Mouse (Mus musculus): ENCODE results near the gene Frmd4a. TPM values are rescaled to one million over a fixed set of nuclear protein-coding genes. Genes with fewer than 3 reads are reported as not detected.

Frmd4a gene
- total RNA-seq, 2 experiments from 2014 or later, result 42.2 to 75.6 TPM

DNA sequence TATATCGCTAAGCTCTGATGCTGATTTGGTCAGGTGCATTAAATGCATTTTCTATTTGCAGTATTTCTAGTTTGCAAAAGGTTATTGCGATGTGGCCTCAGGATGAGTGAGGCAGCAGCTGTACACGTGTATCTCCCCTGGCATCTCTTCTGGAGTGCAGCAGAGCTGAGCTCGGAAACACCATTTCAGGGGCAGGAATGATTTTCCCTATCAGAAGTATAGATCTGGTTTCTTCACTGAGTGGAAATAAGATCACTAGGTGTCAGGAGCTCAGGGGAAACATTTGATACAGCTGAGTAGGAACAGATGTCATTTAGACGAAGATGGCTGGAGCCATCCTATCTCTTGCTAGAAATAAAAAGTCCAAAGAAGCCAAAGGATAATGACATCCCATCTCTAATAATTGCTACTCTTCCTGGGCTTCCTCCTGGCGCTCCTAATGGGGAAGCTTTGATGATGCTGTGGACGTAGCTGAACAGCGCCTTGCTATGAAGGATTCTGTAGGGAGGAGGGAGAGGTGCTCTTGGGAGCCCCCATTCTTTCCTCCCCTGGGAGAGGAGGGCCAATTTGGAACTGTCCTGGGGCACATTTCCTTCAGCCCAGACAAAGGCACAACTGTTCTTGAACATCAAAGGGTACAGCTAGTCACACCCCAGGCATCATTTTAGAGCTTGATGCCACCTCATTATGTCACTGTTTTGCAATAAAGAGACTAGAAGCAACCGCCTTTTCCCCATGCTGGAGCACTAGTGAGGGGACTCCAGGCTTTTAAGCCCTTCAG lies 102.4 kb downstream of the Frmd4a start:
- DNase-seq (ENCODE audit: low spot score in 2 of 2), result no peak
- intact Hi-C loops (cut with DNase I), result no loop called here

DNA sequence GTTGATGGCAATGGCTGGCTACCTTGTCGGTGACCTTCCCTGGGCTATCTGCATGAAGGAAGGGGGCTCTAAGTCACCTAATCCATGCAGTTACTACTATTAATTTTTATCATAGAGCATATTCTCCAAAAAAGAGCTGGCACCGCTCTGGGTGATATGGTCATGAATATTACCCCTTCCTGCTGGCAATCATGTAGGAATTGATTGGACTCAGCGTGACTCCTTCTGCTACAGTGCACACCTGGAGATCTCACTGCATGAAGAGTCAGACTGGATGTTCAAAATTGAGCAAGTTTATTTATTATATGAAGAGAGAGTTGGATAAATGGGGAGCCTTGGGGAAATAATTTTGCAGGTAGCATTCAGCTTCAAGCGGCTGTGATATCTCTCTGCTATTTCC lies 113.7 kb downstream of the Frmd4a start:
- intact Hi-C loops (cut with DNase I), result no loop called here

DNA sequence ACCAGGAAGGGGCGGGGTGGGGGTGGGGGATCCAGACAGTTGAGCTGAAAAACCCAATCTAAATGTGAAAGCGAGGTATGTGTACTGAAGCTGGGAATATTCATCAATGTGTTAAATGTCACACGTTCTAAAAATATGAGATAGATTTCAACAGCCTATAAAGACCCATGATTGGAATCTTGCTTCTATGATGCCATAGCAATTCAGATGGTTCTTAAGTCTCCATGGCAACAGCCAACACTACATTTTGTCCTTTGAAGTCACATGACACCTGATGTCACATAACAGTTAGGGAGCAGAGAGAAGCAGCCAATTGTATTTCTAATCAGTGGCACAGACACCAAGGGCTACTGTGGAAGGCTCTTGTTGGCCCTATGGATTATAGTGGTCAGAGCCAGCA lies 120.0 kb downstream of the Frmd4a start:
- no peak for DNase-seq (ENCODE audit: low spot score in 2 of 2)
- intact Hi-C loops (cut with DNase I), result no loop called here

More for the DNA sequence above, 113.7 kb downstream of the Frmd4a start:
- no peak for DNase-seq (ENCODE audit: low spot score in 2 of 2)

DNA sequence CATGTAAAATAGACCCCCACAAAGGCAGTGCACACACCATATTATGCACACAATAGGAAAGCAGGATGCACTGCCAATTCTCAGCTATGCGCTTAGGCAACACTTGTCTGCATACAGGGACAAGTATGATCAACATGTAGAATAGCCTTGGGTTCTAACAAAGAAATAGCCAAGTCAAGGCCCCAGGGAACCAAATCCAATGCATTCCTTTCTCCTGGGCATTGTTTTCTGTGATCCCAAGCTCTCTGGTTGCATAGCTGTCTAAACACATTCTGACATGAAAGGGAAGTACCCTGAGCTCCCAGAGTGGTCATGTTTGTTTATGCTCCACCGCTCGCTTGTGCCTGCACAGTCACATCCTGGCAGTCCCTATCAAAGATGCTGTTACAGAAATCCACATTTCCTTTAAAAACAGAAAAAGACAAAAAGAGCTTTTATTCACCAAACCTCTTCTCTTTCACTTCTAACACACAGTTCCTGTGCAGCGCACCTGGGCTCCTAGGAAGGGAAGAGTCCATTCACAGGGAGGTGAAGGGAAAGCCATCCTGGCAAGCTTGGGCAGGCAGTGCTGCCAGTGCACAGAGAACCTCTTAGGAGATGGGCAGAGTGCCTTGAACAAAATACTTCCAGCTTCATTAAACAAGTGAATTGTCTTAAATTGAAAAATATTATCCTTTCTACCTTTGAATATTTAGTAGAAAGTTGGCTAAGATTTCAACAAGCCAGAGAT lies 124.9 kb downstream of the Frmd4a start:
- intact Hi-C loops (cut with DNase I), result no loop called here
- DNase-seq (ENCODE audit: low spot score in 2 of 2), result no peak

DNA sequence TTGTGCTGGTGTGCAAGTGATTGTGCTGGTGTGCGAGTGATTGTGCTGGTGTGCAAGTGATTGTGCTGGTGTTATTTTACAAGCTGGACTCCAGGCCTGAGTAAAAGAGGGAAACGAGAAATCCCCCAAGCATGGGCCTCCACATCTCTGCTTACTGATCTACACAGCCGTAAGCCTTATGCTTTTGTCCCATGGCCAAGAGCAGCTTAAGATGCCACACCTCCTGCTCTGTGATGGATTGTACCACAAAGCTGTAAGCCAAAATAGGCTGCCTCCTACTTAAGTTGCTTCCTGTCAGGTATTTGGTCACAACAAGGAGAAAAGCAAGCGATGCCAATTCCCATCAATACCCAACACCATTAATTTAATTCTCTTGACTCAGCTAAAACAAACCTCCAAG lies 126.9 kb downstream of the Frmd4a start:
- intact Hi-C loops (cut with DNase I), result no loop called here
- no peak for DNase-seq (ENCODE audit: low spot score in 2 of 2)

DNA sequence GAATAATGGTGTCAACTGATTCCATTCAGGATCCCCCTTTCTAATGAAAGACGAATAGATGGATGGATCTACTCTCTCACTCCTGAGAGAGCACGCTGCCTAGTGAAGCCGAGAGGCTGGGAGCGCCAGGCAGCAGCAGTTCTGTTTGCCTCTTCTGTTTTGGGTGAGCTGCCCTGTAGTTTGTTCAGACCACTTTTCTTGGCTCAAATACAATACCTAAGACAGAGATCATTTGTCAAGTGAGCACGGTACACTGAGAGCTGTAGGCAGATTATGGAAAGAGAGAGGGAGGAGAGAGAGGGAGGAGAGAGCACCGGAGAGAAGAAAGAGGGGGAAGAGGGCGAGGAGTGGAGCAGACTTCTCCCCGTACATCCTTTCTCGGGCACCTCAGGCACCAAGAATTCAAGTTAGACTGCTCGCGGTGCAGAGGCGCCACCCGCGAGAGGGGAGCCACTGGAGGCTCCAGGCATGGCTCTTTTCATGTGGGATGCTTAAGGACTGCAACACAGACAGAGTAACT lies 135.1 kb downstream of the Frmd4a start:
- intact Hi-C loops (cut with DNase I), result loop anchor here (10.0 kb wide), 1 partner anchor 338 kb away; no protein-coding TSS in a partner anchor
- DNase-seq (ENCODE audit: low spot score in 2 of 2), result peak; percentile 17 to 23

DNA sequence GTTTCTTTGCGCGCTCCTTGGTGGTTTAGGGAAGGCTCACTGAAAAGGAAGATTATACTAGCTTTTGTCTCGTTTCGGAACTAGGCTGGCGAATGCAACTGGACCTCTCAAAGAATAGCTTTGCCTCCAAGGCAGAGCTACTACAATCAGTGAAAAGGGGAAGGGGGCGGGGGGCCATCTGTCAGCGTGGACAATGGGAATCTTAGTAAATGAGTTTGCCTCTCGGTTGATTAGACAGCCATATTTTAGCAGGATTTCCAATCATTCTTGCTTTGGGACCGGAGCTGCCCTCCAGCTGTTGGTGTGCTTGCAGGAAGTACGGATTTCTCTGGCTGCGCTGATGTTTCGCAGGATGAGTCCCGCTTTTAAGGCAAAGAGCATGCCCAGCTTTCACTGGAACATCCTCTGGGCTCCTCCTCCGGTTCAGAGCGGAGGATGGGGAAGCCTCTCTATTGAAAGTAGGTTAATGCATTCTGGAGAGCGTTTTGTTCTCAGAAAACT lies 135.7 kb downstream of the Frmd4a start:
- DNase-seq (ENCODE audit: low spot score in 2 of 2), result peak; percentile 30 to 48
- intact Hi-C loops (cut with DNase I), result loop anchor here (10.0 kb wide), 1 partner anchor 338 kb away; no protein-coding TSS in a partner anchor

DNA sequence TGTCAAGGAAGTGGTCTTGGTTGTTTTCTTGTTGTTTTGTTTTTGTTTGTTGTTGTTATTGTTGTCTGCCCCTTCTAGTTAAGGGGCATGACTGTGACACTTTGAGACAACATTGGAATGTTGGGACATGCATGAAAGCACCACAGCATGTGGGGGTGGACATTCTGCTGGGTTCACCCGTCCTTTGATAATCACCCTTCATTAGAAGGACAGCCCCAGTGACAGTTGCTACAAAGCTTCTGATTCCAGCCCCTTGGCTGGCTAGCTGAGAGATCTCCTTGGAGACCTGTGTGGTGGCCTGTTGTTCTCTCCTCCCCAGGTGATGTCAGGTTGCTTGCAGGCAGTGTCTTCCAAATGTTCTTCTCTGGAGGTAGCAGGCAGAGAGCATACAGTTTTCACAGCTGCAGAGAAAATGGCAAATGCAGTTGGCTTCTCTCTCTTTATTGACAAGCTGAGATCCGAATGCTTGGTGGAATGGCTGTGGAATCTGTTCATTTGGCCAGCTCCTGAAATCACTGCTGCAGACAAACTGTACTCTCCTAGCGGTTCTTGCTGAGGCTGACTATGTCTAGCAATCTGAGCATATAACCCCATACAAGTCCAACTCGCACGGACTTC lies 136.6 kb downstream of the Frmd4a start:
- intact Hi-C loops (cut with DNase I), result loop anchor here (10.0 kb wide), 1 partner anchor 339 kb away; no protein-coding TSS in a partner anchor

DNA sequence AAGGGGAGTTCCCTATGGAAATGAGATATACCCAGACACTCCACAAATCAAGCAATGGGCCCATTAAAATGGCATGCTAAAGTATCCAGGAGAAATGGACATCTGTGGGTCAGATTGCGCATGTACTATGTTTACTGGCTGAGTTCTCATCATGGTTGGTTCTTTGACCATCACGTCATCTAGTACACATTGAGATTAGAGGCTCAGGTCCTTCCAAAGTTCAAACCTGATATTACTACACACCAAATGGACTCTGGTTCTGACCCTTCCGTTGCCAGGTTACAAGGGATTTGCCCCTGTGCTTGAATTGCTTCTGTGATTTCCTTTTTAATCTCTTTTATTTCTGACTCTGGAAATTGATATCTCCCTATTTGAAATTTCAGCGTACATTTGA lies 137.1 kb downstream of the Frmd4a start:
- no peak for DNase-seq (ENCODE audit: low spot score in 2 of 2)
- intact Hi-C loops (cut with DNase I), result loop anchor here (10.0 kb wide), 1 partner anchor 340 kb away; no protein-coding TSS in a partner anchor

More for the DNA sequence above, 136.6 kb downstream of the Frmd4a start:
- no peak for DNase-seq (ENCODE audit: low spot score in 2 of 2)

DNA sequence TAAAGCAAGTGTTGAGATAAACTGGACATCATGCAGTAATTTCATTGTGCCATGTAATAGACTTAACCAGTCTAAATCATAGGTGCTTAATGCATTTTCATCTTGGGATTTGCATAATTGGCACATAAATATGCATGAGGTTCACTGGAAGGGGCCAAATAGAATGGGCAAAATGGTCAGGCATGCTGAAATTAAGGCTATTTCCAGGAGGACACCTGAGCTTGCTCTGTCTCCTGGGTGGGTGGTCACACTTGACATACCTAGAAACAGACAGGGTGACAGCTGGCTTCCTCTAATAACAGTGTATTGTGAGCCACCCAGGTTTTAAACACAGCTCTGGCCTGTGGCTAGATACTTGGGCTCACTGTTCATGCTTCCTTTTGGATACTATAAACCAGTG lies 137.9 kb downstream of the Frmd4a start:
- intact Hi-C loops (cut with DNase I), result loop anchor here (10.0 kb wide), 1 partner anchor 341 kb away; no protein-coding TSS in a partner anchor
- DNase-seq (ENCODE audit: low spot score in 2 of 2), result no peak

DNA sequence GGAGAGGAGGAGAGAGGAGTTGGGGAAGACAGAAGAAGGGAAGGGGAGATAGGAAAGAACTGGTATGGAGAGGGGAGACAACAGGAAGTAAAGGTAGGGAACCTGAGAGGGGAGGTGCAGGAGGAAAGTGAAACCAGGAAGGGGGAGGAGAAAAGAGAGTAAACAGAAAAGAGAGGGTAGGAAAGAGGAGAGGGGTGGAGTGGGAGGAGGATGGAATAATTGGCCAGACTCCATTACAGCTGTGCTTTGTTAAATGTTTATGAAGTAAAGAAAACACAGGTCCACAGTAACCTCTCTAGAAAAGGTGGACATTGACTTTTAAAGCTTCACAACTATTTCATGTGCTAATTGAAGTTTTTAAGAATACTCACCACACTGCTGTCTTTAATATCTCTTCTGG lies 139.0 kb downstream of the Frmd4a start:
- intact Hi-C loops (cut with DNase I), result loop anchor here (10.0 kb wide), 1 partner anchor 342 kb away; no protein-coding TSS in a partner anchor
- no peak for DNase-seq (ENCODE audit: low spot score in 2 of 2)

DNA sequence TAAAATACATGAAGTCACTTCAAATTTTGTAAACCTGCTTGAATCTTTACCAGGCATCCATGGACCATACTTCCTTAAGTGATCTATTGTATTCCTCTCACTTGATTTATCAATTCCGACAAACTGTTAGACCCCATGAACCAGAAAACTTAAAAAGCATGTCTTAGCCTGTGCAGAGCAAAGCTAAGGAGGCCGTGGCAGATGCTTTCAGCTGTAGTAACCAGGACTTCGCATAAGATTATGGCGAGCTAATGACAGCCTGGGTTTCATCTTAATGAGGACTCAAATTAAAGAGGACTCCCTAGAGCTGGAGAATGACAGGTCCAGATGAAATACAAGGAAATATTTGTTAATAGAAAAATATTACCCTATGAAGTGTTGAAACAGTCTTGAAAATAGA lies 139.9 kb downstream of the Frmd4a start:
- intact Hi-C loops (cut with DNase I), result loop anchor here (10.0 kb wide), 1 partner anchor 343 kb away; no protein-coding TSS in a partner anchor
- no peak for DNase-seq (ENCODE audit: low spot score in 2 of 2)

DNA sequence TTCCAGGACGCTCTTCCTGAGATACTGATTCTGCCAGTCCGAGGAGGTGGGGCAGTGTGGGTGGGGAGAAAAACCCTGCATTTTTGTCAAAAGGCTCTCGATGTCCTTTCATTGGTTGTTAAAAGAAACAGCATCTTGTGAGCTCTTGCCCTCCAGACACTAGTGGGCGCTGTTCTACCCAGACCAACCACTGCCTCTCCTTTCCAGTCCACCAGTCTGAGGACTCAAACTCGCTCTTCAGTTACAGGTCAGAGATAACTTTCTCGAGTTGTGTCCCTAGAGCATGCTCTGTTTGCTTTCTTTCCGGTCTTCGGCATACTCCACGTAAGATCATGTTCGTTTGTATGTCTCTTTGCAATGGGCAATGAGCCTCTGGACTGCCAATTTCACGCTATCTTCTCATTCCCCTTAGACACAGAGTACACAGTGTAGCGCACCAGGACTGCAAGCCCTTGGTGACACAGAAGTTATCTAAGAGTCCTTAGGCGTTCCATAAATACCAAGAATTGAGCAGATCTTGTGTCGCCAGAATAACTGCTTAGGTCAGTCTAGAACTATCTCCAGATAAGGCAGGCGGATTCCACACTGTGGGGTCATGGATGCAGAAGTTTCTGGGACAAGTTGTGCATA lies 142.2 kb downstream of the Frmd4a start:
- no peak for DNase-seq (ENCODE audit: low spot score in 2 of 2)
- intact Hi-C loops (cut with DNase I), result loop anchor here (10.0 kb wide), 1 partner anchor 345 kb away; no protein-coding TSS in a partner anchor

DNA sequence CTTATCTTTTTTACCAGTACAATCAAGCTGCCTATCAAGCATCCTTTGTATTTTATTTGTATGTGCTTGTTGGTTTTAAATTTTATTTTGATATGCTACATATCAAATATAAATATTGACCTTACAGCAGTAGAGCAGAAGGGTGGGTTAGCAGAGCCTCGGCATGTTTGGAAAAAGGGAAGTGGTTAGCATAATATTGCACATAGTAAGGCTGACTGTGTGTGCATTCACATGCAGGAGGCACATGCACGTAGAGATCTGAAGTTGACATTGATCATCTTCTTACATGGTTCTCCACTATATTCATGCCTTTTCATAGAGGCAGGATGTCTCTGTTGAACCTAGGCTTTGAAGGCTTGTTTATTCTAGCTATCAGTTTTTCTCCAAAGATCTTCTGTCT lies 148.7 kb downstream of the Frmd4a start:
- intact Hi-C loops (cut with DNase I), result no loop called here
- no peak for DNase-seq (ENCODE audit: low spot score in 2 of 2)

DNA sequence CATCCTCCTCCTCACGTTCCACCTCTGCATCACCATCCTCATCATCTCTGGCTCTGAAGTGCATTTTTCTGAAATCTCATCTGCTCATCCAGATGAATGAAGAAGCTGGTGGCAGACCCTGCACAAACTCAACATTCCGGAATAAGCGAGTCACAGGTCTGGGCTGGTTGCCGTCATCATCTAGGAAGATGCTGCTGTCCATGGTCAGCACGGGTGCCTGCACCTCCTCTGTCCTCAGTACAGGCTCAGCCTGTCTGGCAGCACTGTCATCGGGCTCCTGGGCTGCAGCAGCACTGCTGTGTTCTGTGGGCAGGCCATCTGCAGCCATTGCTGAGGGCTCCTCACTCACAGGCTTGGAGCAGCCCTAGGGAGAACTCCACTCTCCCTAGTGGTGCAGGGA lies 149.6 kb downstream of the Frmd4a start:
- no peak for DNase-seq (ENCODE audit: low spot score in 2 of 2)
- intact Hi-C loops (cut with DNase I), result no loop called here

DNA sequence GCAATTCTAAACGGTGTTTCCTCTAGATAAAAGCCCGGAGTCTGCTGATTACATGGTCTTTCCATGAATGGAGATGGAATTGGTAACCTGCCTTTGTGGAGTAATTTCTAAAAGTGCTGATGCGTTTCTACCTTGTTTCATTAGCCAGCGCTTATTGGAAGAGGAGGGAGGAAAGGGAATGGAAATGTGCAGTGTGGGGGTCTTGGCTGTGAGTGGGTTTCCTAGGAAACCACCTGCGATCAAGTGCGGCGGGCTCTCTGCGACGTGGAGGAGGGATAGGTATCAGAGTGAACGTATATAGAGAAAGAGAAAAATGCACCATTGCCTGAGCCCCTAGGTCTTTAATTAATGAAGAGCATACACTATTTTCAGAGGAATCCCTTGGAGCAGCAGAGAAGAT lies 152.2 kb downstream of the Frmd4a start:
- no peak for DNase-seq (ENCODE audit: low spot score in 2 of 2)
- intact Hi-C loops (cut with DNase I), result no loop called here

DNA sequence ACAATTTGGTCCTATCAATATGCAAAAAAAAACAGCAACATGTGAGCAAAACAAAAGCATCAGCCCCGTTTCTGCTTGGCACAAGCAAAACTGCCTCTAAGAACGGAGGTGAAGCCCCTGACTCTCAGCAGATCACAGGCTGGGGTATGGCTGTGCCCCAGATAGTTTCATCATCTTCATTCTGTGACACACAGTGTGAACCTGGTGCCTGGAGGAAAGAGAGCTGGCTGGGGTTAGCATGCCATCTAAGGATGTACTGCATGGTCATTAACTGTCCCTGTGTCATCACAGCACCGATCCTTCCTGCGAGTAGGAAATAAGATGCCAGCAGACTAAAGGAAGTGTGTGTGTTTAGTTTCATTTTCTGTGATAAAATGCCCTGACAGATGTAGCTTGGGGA lies 152.7 kb downstream of the Frmd4a start:
- intact Hi-C loops (cut with DNase I), result no loop called here

DNA sequence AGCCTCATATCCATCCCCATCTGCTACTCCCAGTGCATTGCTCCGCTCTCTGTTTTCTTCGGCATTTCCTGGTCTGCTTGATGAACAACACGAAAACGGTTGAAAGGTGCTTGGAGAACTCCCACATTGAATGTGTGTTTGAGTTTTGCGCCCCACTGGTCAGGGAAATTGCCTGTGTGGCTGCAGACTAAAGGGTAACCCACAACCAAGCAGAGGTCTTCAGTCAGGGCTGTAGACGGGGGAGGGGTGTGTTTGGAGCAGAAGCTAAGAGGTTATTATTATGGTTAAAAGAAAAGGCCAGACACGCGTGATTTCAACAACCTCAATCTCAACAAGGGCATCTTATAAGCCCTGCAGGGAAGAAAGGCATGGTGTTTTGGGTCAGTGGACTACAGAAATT lies 167.5 kb downstream of the Frmd4a start:
- intact Hi-C loops (cut with DNase I), result no loop called here
- no peak for DNase-seq (ENCODE audit: low spot score in 2 of 2)

More for the DNA sequence above, 152.7 kb downstream of the Frmd4a start:
- DNase-seq (ENCODE audit: low spot score in 2 of 2), result no peak

DNA sequence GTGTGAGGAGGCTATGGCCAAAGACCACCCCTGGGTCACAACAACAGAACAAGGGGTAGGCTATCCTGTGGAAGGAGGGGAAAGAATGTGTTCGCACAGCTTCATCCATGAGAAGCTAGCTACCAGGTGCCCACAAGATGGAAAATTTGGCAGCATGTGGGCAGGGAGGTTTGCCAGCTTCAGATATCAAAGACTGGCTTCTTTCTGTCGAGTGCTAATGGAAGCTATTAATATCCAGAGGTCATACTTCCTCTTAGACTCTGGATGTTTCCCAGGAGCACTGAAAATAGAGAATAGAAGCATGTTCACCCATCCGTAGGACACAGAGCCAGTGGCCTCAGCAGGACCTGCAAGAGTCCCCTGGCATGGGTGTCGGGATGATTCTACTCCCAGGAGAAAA lies 170.0 kb downstream of the Frmd4a start:
- DNase-seq (ENCODE audit: low spot score in 2 of 2), result no peak

More for the DNA sequence above, 170.0 kb downstream of the Frmd4a start:
- intact Hi-C loops (cut with DNase I), result no loop called here

Data from left cerebral cortex, postnatal 36 days (tissue).